Mouse (Mus musculus) hindbrain, embryonic 11.5 days (tissue): ENCODE results near the gene Srgap1. TPM values are rescaled to one million over a fixed set of nuclear protein-coding genes. Genes with fewer than 3 reads are reported as not detected.

Source experiments
- ATAC-seq: fragments of 200-750 bp; cut with Nextera tagmentation; 2 replicates; pipeline ENCODE4 v1.8.0; 2017; ENCODE audit warnings: mild to moderate bottlenecking, moderate TSS enrichment, moderate library complexity; ENCODE audit not compliant: low FRiP score
- DNase-seq: peaks from one replicate; pipeline ENCODE4 v3.0.0-alpha.2; 2015; ENCODE audit warnings: low spot score
- H3K27ac ChIP-seq: fragments of 300-500 bp; sonication (generic); 2 replicates; pipeline ENCODE4 v1.5.1; 2014; ENCODE audit warnings: mild to moderate bottlenecking, low read depth, low read length
- H3K27me3 ChIP-seq: fragments of 300-500 bp; sonication (generic); 2 replicates; pipeline ENCODE4 v1.6.1; 2014; ENCODE audit warnings: mild to moderate bottlenecking, low read length, moderate library complexity, mixed read lengths; ENCODE audit not compliant: control insufficient read depth, insufficient read depth
- H3K36me3 ChIP-seq: fragments of 300-500 bp; sonication (generic); 2 replicates; pipeline ENCODE4 v1.6.1; 2014; ENCODE audit warnings: mild to moderate bottlenecking, low read length, moderate library complexity, mixed read lengths; ENCODE audit not compliant: control insufficient read depth, insufficient read depth
- H3K4me1 ChIP-seq: fragments of 300-500 bp; sonication (generic); replicated peaks from 2 replicates; pipeline ENCODE4 v1.6.1; 2014; ENCODE audit warnings: low read length, mixed read lengths; ENCODE audit not compliant: control insufficient read depth, insufficient read depth
- H3K4me2 ChIP-seq: fragments of 300-500 bp; sonication (generic); replicated peaks from 2 replicates; pipeline ENCODE4 v1.6.1; 2014; ENCODE audit warnings: mild to moderate bottlenecking, low read depth, low read length
- H3K4me3 ChIP-seq: fragments of 300-500 bp; sonication (generic); 2 replicates; pipeline ENCODE4 v1.5.1; 2014; ENCODE audit warnings: low read depth, low read length
- H3K9ac ChIP-seq: fragments of 300-500 bp; sonication (generic); 2 replicates; pipeline ENCODE4 v1.6.1; 2014; ENCODE audit warnings: low read depth, low read length
- H3K9me3 ChIP-seq: fragments of 300-500 bp; sonication (generic); 2 replicates; pipeline ENCODE4 v1.6.1; 2016; ENCODE audit warnings: low read length; ENCODE audit not compliant: control insufficient read depth
- WGBS: fragments of 180-500 bp; shearing (Covaris S2); extraction: QIAGEN DNeasy Blood & Tissue Kit; methylation state at CpG from one replicate; pipeline ENCODE4 v1.1.7; 2014; 5-methylcytosine and 5-hydroxymethylcytosine counted together
- polyA plus RNA-seq: library from polyadenylated mRNA; unstranded; fragments of >200 nt; fragmentation: Nextera tagmentation; extraction: Ambion mirVana; gene quantifications from 2 replicates; pipeline ENCODE4 v1.2.1, GENCODE M21; 2014

Srgap1 gene
- polyA plus RNA-seq, 1 experiment from 2014 or later = 26.5 TPM

DNA sequence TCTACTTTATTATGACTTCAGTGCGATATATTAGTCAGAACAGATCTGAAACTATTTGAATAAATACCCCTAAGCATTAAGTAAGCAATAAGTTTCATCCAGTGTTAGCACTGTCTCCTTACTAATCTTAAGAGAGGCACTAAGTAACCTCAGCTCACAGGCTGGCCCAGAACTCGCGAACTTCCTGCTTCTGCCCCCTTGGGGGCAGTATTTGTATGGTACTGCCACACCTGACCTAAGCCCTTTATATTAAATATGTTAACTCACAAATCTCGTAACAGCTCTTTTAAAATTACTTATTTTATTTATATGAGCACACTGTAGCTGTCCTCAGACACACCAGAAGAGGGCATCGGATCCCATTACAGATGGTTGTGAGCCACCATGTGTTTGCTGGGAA, 213.7 kb downstream of the Srgap1 start:
- Histone ChIP-seq H3K27ac (no peak overlapping the region), H3K4me1 (peaks cover 5% of the 10 kb centered on the region; the same call in 1 of the 2 replicates), H3K4me2 (no peak overlapping the region), H3K36me3 (no peaks in the 10 kb centered on the region), H3K9me3 (no peaks in the 10 kb centered on the region), H3K4me3 (no peak overlapping the region), H3K27me3 (no peaks in the 10 kb centered on the region), H3K9ac (no peak overlapping the region)
- no peak for ATAC-seq
- no peak for DNase-seq
- 93% methylated on average over 5 of the region's 5 CpGs for WGBS

- DNase-seq (no peak), ATAC-seq (no peak; the same call in 1 of the 2 replicates)
- Histone ChIP-seq H3K4me1 (peaks cover 5% of the 10 kb centered on the region; the same call in 1 of the 2 replicates), H3K4me3 (no peak overlapping the region), H3K9ac (no peak overlapping the region), H3K27ac (no peak overlapping the region), H3K36me3 (no peaks in the 10 kb centered on the region), H3K4me2 (no peak overlapping the region), H3K9me3 (no peaks in the 10 kb centered on the region), H3K27me3 (no peaks in the 10 kb centered on the region)
- 72% methylated on average over 29 of the region's 29 CpGs for WGBS
Observed at GRCm38 (mm10) chr10:121830335-121831307, 216.5 kb downstream of the Srgap1 start.

DNA sequence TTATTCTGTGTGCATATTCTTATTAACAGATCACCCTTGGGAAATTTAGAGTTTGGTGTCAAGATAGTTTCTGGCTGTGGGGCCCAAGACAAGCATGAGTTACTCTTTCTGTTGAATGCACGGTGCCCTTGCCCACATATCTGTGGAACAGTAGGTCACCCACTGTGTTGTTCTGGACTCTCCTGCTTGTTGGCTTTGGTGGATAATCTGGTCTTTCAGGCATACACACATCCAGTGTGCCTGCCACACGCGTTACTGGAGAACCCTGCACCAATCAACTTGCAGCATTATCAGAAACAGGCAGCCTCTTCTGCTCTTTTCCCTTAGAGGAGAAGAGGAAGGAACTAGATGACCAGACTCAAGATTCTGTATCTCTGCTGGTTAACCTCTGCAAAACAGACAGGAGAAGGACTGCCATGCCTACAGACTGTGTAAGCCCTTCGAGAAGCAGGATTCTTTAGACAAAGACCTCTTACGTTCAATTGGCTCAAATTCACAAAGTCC, 217.3 kb downstream of the Srgap1 start:
- no peaks in the 10 kb centered on the region for H3K9me3 ChIP-seq
- H3K27me3 ChIP-seq = no peaks in the 10 kb centered on the region
- no peak overlapping the region for H3K4me2 ChIP-seq
- no peak overlapping the region for H3K4me3 ChIP-seq
- peaks cover 5% of the 10 kb centered on the region; the same call in 1 of the 2 replicates for H3K4me1 ChIP-seq
- ATAC-seq (no peak), DNase-seq (no peak)
- no peaks in the 10 kb centered on the region for H3K36me3 ChIP-seq
- H3K9ac ChIP-seq = no peak overlapping the region
- 79% methylated on average over 5 of the region's 5 CpGs for WGBS
- peak overlapping the region; percentile 60; the same call in 1 of the 2 replicates for H3K27ac ChIP-seq

GRCm38 (mm10) chr10:121829034-121829433, 218.1 kb downstream of the Srgap1 start:
- Histone ChIP-seq H3K27me3 (no peaks in the 10 kb centered on the region), H3K9ac (no peak overlapping the region), H3K4me2 (no peak overlapping the region), H3K27ac (peak overlapping the region; percentile 60), H3K36me3 (no peaks in the 10 kb centered on the region), H3K4me3 (no peak overlapping the region), H3K9me3 (no peaks in the 10 kb centered on the region), H3K4me1 (peaks cover 5% of the 10 kb centered on the region; the same call in 1 of the 2 replicates)
- peak; percentile 75 for ATAC-seq
- no peak for DNase-seq
- WGBS = 38% methylated on average over 6 of the region's 6 CpGs

DNA sequence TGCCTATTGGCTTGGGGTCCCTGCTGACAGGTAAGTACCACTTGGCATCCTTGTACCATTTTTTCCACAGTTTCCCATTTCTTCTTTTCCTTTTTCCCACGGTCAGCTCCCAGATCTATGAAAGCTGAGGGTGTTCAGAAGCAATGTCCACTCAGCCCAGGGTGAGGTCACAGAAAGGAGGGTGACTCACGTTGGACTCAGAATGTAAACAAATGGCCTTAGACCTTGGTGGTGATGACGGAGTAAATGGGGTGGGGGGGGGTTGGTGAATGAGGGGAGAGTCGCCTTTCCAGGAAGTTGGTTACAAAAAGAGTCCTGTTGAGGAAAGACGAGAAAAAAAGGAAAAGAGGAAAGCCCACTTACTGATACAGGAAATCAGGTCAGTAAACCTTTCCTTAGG, 224.4 kb downstream of the Srgap1 start:
- Histone ChIP-seq H3K36me3 (no peaks in the 10 kb centered on the region), H3K27me3 (no peaks in the 10 kb centered on the region), H3K4me3 (no peak overlapping the region), H3K27ac (no peak overlapping the region), H3K9me3 (no peaks in the 10 kb centered on the region), H3K4me1 (no peaks in the 10 kb centered on the region; the same call in 1 of the 2 replicates), H3K9ac (no peak overlapping the region), H3K4me2 (no peak overlapping the region)
- WGBS = 68% methylated on average over 5 of the region's 5 CpGs
- no peak for DNase-seq
- no peak for ATAC-seq

- 90% methylated on average over 7 of the region's 7 CpGs for WGBS
- no peak overlapping the region for H3K4me2 ChIP-seq
- H3K4me3 ChIP-seq = no peak overlapping the region
- H3K27me3 ChIP-seq = no peaks in the 10 kb centered on the region
- no peak for DNase-seq
- H3K9me3 ChIP-seq = no peaks in the 10 kb centered on the region
- no peak for ATAC-seq
- no peaks in the 10 kb centered on the region; the same call in 1 of the 2 replicates for H3K4me1 ChIP-seq
- no peak overlapping the region for H3K27ac ChIP-seq
- no peaks in the 10 kb centered on the region for H3K36me3 ChIP-seq
- H3K9ac ChIP-seq = no peak overlapping the region
Observed at GRCm38 (mm10) chr10:121820846-121821245, 226.3 kb downstream of the Srgap1 start.

GRCm38 (mm10) chr10:121817983-121818382, 229.1 kb downstream of the Srgap1 start:
- ATAC-seq = peak; percentile 75
- Histone ChIP-seq H3K27ac (no peak overlapping the region), H3K4me3 (no peak overlapping the region), H3K4me2 (no peak overlapping the region), H3K9ac (no peak overlapping the region), H3K4me1 (no peaks in the 10 kb centered on the region; the same call in 1 of the 2 replicates), H3K9me3 (no peaks in the 10 kb centered on the region), H3K36me3 (no peaks in the 10 kb centered on the region), H3K27me3 (no peaks in the 10 kb centered on the region)
- no peak for DNase-seq
- WGBS = 45% methylated on average over 7 of the region's 7 CpGs

- 95% methylated on average over 11 of the region's 11 CpGs for WGBS
- no peak for ATAC-seq
Observed at GRCm38 (mm10) chr10:121807771-121808170, 239.3 kb downstream of the Srgap1 start.

More at GRCm38 (mm10) chr10:121807771-121808170, 239.3 kb downstream of the Srgap1 start:
- H3K4me2 ChIP-seq = no peak overlapping the region
- no peak overlapping the region for H3K4me3 ChIP-seq
- no peaks in the 10 kb centered on the region for H3K27me3 ChIP-seq
- H3K4me1 ChIP-seq = no peaks in the 10 kb centered on the region
- no peaks in the 10 kb centered on the region for H3K36me3 ChIP-seq
- DNase-seq = no peak
- no peaks in the 10 kb centered on the region for H3K9me3 ChIP-seq
- no peak overlapping the region for H3K27ac ChIP-seq
- H3K9ac ChIP-seq = no peak overlapping the region
